Mouse (Mus musculus) right cerebral cortex, postnatal 14 days (tissue): Measurements from ENCODE around the gene Ispd.

Experiments
- DNase-seq: peaks from one replicate; pipeline ENCODE4 v3.0.0; 2022

Gene Ispd

GRCm38 (mm10) chr12:36570414-36571095 is 189.3 kb downstream of the Ispd start:
- DNase-seq: no peak

DNA sequence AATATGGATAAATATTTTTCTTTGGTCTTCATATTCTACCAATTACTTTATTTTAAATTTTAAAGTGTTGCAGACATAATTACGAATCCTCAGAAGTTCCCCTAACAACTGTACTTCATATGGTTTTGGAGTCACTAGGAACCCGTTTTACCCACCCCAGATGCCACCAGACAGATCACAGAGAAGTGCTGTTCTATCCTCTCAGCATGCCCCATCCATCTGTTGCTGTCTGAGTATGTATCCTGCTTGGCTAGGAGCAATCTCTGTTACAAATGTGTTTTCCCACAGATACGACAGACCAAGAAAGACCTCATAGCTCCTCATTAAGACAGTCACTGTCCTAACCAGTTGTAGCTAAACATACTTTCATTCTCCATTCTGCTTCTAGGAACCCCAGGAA is 203.6 kb downstream of the Ispd start:
- DNase-seq: no peak

- no peak for DNase-seq
Observed at GRCm38 (mm10) chr12:36597539-36598250, 216.4 kb downstream of the Ispd start.

DNA sequence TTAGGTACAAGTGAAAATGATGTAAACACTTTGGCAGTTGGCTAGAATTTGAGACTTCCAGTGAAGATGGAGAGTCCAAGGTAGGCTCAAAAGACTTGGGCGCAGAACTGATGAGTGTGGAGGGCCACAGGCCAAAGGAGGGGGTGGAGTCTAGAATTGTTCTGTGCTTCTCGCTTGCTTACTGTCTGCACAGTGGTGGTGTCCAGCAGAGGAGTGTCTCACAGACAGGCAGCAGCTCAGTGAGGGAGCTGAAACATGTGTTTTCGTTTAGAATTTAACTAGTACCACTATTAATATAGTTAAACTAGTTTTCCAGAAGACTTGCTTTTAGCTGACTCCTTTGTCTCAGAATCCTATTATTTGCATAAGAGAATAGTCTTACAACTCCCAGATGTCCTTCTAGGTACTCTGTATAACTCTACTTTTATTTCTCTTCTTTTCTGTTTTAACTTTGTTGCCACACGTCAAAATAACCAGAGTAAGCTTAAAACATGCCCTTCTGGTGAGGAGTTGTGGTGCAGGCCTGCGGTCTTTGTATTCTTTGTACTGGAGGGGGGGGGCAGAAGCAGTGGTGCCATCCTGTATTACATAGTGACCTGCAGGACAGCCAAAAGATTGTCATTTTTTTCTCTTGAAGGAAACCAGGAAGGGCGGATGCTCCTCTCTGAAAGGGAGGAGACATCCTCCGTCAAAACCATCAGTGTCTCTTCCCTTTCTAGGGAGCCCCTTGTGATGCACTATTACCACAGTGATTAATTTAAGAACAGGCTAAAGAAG is 240.9 kb downstream of the Ispd start:
- no peak for DNase-seq

DNA sequence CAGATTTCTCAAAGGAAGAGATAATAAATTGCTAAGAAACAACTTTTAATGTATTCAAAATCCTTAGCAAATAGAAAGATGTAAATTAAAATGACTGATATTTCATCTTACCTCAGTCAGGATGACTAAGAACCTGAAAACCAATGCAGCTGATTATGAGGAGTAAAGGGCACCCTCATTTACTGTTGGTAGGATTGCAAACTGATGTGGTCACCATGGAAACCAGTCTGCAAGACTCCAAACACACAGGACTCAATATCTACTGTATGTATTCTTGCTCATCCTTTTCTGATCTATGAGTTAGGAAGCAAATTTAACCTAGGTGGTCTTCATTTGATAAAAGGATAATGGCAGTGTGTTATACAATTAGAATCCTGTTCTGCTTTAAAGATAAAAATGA is 246.0 kb downstream of the Ispd start:
- no peak for DNase-seq

DNA sequence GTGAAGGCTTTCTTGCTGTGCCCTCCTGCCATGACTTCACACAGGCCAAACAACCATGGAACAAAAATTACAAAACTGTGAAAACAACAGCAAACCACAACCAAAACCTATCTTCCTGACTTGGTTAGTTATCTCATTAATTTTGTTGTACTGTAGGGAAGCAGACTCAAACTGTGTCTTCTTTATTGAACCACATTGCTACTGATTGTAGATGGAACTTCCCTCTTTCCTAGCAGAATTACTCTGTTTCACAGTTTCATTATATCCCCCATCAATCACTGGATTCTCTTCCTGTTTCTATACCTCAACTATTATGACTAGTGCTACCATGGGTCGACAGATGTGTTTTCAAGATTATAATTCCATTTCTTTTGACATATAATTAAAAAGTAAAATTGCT is 251.2 kb downstream of the Ispd start:
- DNase-seq: no peak

- DNase-seq: no peak
Observed at GRCm38 (mm10) chr12:36647514-36647913, 266.3 kb downstream of the Ispd start.

- DNase-seq: peak; percentile 28
Observed at GRCm38 (mm10) chr12:36662496-36662895, 281.2 kb downstream of the Ispd start.

- DNase-seq: no peak
Observed at GRCm38 (mm10) chr12:36664783-36665182, 283.5 kb downstream of the Ispd start.

DNA sequence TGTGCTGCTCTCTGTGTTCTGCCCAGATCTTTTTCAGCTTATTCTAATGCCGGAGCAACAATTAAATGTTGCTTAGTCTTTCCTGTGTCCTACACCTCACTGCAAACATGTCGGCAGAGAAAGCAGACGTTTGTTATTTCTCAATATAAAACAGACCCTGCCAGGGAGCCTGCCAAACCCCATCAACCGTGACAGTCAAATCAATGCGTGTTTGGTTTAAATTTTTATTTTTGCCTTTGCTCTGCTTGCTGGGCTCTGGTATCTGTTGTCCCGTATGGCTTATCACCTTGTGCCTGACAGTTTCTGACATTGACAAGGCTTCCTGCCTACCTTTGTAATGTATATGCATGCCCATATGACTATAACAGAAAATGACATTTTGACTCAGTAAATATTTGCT is 285.5 kb downstream of the Ispd start:
- no peak for DNase-seq

GRCm38 (mm10) chr12:36670164-36670908 is 289.1 kb downstream of the Ispd start:
- DNase-seq: no peak

DNA sequence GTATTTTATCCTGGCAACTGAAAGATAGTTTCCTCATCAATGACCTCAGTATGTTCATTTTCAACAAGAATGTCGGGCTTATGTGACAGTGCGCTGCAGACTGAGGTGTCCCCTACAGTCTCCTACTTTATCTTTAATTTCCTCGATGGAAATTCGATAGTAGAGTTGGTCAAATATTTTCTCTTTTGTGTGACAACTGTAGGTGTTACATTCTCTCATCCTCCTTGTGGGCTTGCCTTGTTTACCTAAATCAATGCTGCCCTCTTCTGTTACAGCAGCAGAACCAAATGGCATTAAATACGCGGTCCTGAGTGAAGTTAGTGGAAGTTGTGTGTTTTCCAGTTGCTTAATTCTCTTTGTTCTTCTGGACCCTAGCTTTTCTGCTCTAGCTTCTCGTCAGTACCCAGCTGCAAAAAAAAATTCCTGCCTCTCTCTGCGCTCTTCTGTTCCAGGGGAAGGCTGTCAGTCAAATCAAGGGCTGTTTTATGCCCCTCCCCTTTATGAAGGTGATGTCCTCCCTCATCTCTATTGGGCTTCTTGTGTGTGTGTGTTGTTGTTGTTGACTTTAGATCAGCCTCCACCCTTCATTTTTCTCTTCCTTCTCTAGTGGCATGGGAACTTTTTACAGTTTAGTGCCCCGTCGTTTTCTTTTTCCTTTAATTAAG is 289.8 kb downstream of the Ispd start:
- DNase-seq: no peak

- no peak for DNase-seq
Observed at GRCm38 (mm10) chr12:36674481-36674880, 293.2 kb downstream of the Ispd start.

- no peak for DNase-seq
Observed at GRCm38 (mm10) chr12:36678220-36678619, 297.0 kb downstream of the Ispd start.

DNA sequence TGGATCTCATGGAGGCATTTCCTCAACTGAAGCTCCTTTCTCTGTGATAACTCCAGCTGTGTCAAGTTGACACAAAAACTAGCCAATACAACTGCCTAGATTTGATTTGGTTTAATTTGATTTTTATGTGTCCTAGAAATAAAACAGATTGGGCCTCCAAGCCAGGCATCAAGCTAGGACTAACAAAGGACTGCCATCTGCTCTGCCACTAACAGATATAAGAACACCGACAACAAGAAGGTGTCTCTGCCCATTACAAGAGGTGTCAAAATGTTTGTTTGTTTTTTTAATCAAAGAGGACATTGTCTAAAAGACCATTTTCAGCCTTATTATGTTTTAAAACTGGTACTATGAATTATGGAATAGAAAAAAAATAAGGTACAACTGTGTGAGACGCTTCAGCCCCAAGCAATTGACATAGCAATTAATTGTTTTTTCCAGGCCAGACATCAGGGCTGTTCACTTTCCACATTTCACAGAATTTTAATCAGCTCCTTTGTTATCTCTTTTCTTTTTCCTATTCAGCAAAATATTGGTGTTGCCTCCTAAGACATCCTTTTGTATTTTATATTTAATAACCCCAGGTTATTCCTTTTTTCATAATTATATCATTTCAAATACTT is 299.7 kb downstream of the Ispd start:
- no peak for DNase-seq

DNA sequence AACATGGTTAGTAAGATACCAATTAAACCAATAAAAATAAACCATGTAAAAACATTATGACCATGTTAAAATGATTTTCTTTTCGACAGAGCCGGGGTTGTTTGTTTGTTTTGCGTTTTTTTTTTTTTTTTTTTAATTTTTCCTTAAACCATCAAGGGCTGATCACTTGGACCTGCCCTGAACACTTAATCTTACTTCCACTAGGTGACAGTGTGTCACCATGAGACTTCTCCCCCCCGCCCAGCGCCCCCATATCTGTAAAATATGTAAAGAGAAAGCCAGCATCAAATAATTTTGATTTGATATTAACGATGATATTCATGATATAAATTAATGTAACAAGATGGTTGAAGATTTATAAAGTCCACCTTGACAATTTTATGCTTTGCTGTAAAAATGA is 300.5 kb downstream of the Ispd start:
- no peak for DNase-seq

GRCm38 (mm10) chr12:36694072-36694471 is 312.8 kb downstream of the Ispd start:
- DNase-seq: no peak

- no peak for DNase-seq
Observed at GRCm38 (mm10) chr12:36704380-36704779, 323.1 kb downstream of the Ispd start.

GRCm38 (mm10) chr12:36708810-36709209 is 327.6 kb downstream of the Ispd start:
- no peak for DNase-seq

DNA sequence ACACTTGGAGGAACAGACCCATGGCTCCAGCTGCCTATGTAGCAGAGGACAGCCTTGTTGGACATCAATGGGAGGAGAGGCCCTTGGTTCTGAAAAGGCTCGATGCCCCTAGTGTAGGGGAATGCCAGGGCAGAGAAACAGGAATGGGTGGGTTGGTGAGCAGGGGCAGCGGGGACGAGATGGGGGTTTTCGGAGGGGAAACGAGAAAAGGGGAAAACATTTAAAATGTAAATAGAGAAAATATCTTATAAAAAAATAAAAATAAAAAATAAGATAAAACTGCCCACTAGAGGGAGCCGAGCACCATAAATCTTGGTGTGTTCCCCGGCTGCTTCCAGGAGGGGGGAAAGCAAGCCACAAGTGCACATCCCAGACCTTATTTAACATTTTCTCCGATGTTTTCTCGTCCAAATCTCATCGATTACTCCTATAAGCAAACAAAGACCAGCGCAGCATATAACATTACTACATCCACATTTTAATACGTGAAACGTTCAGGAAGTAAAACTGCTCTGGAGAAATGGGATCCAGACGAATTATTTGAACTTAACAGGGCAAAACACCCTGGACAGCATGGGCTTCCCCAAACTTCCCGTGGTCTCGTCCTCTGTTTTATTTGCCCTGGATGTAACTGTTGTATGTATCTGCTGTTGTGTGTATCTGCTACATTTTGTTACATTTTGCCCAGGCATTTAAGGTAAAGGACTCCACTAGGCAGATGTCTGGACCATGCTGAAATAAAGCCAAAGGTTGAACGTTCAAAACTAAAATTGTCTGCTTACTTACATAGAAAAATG is 332.8 kb downstream of the Ispd start:
- DNase-seq: peak; percentile 26

GRCm38 (mm10) chr12:36717526-36717925 is 336.3 kb downstream of the Ispd start:
- DNase-seq: no peak
